Mouse (Mus musculus) embryonic facial prominence, embryonic 11.5 days (tissue): ENCODE results near the gene Dedd2. TPM values are rescaled to one million over a fixed set of nuclear protein-coding genes. Genes with fewer than 3 reads are reported as not detected.

ENCODE experiments used
- ATAC-seq: fragments of 200-750 bp; cut with Nextera tagmentation; replicated peaks from 2 replicates; pipeline ENCODE4 v1.8.0; 2017; ENCODE audit warnings: low read depth; ENCODE audit not compliant: insufficient number of reproducible peaks, low FRiP score, low TSS enrichment
- DNase-seq: peaks from one replicate; pipeline ENCODE4 v3.0.0-alpha.2; 2015; ENCODE audit warnings: low spot score
- H3K27ac ChIP-seq: fragments of 300-500 bp; sonication (generic); replicated peaks from 2 replicates; pipeline ENCODE4 v1.5.1; 2014; ENCODE audit warnings: mild to moderate bottlenecking, low read depth, low read length, control low read depth
- H3K27me3 ChIP-seq: fragments of 300-500 bp; sonication (generic); 2 replicates; pipeline ENCODE4 v1.6.1; 2014; ENCODE audit warnings: mild to moderate bottlenecking, low read length, moderate library complexity, mixed read lengths; ENCODE audit not compliant: control insufficient read depth, insufficient read depth
- H3K36me3 ChIP-seq: fragments of 300-500 bp; sonication (generic); replicated peaks from 2 replicates; pipeline ENCODE4 v1.6.1; 2014; ENCODE audit warnings: low read depth, mild to moderate bottlenecking, low read length, moderate library complexity, mixed read lengths; ENCODE audit not compliant: control insufficient read depth, insufficient read depth
- H3K4me1 ChIP-seq: fragments of 300-500 bp; sonication (generic); 2 replicates; pipeline ENCODE4 v1.6.1; 2014; ENCODE audit warnings: low read length, mixed read lengths; ENCODE audit not compliant: control insufficient read depth, insufficient read depth
- H3K4me2 ChIP-seq: fragments of 300-500 bp; sonication (generic); 2 replicates; pipeline ENCODE4 v1.6.1; 2014; ENCODE audit warnings: low read depth, mild to moderate bottlenecking, control low read depth, low read length, moderate library complexity
- H3K4me3 ChIP-seq: fragments of 300-500 bp; sonication (generic); 2 replicates; pipeline ENCODE4 v1.5.1; 2014; ENCODE audit warnings: low read depth, low read length, control low read depth
- H3K9ac ChIP-seq: fragments of 300-500 bp; sonication (generic); replicated peaks from 2 replicates; pipeline ENCODE4 v1.6.1; 2014; ENCODE audit warnings: mild to moderate bottlenecking, control low read depth, low read length
- H3K9me3 ChIP-seq: fragments of 300-500 bp; sonication (generic); replicated peaks from 2 replicates; pipeline ENCODE4 v1.6.1; 2016; ENCODE audit warnings: mild to moderate bottlenecking, low read length, inconsistent platforms, mixed read lengths; ENCODE audit not compliant: control insufficient read depth
- WGBS: fragments of 180-500 bp; shearing (Covaris S2); extraction: QIAGEN DNeasy Blood & Tissue Kit; methylation state at CpG from one replicate; pipeline ENCODE4 v1.1.7; 2014; 5-methylcytosine and 5-hydroxymethylcytosine counted together
- polyA plus RNA-seq: library from polyadenylated mRNA; unstranded; fragments of >200 nt; fragmentation: Nextera tagmentation; extraction: Ambion mirVana; gene quantifications from 2 replicates; pipeline ENCODE4 v1.2.1, GENCODE M21; 2014

Gene Dedd2
- polyA plus RNA-seq, 1 experiment from 2014 or later, result 7.7 TPM

DNA sequence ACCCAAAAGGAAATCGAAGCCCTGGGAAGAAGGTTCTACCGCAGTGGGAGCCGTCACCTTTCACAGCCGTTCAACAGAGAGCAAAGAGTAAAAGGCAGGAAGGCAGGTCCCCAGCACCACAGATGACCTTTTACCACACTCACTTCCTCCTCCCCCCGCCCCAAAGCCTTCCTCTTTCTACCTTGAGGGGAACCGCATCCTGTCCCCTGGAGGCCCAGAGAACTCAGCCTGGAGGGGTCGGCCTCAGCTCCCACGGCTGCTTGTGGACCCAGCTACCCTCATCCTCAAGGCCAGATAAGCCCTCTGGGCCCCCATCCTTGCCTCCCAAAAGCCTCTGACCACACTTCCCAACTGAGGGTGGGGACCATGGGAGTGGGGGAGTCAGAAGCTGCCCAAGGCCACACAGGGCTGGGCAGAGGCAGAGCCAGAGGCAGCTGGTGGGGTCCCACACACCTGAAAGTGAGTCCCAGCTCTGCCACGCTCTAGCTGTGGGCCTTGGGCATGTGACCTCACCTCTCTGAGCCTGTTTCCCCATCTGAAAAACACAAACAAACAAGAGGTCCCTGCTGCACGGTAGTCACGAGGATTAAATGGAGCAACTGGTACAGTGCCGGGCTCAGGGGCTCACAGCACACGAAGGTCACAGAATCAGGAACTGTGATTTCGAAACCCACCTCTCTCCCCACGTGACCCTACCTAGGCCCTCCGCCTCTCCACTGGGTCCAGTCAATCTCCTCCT is 14.9 kb downstream of the Dedd2 start:
- Histone ChIP-seq H3K4me3 (no peak overlapping the region), H3K4me1 (no peaks in the 10 kb centered on the region), H3K9ac (no peak overlapping the region; the same call in 1 of the 2 replicates), H3K4me2 (no peak overlapping the region), H3K9me3 (no peaks in the 10 kb centered on the region), H3K36me3 (no peaks in the 10 kb centered on the region; the same call in 1 of the 2 replicates), H3K27me3 (no peaks in the 10 kb centered on the region), H3K27ac (no peak overlapping the region)
- 73% methylated on average over 16 of the region's 16 CpGs for WGBS
- DNase-seq (no peak), ATAC-seq (no peak)

DNA sequence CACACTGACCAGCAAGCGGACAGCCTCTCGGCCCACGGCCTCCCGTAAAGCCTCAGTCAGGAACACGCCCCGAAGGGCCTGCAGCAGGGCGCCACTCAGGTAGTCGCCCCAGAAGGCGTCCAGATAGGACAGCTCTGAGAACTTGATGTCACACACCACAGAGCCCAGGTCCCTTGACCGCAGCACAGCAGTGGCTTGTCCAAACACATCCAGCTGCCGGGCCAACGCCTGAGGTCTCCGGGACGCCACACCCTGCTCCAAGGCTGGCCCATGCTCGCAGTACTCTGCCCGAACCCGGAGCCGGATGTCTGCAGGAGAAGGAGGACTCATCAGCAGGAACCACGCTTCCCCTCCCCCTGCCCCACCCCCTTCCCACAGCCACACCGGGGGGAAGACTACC is 16.8 kb downstream of the Dedd2 start:
- Histone ChIP-seq H3K9ac (no peak overlapping the region), H3K27ac (no peak overlapping the region), H3K4me3 (no peak overlapping the region), H3K27me3 (no peaks in the 10 kb centered on the region), H3K36me3 (no peaks in the 10 kb centered on the region; the same call in 1 of the 2 replicates), H3K4me2 (no peak overlapping the region), H3K4me1 (no peaks in the 10 kb centered on the region), H3K9me3 (no peaks in the 10 kb centered on the region)
- 91% methylated on average over 19 of the region's 20 CpGs for WGBS
- DNase-seq (no peak), ATAC-seq (no peak)

DNA sequence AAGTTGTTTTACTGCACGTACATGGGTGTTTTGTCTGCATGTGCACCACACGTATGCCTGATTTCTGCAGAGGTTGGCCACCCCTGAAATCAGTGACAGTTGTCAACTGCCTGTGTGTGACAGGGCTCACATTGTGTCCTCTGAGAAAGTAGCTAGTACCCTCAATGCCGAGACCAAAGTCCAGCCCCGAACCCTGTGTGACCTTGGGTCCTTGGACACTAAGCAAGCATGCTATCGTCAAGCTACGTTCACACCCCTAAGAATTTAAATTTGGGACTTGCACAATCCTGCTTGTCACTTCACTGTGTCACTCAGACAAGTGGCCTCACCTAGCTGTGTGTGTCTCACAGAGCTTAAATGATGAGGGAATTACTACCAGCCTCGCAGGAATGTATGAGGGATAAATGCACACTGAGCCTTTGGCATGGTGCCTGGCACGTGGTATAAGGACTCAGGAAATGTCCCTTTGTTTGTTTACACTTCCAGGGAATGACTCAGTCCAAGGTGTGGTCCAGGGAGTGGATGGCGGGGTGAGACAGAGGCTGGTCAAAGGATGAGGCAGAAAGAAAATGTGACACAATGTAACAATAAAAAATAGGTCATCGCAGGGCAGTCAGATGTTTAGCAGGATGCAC is 22.9 kb downstream of the Dedd2 start:
- H3K27me3 ChIP-seq, result no peaks in the 10 kb centered on the region

DNA sequence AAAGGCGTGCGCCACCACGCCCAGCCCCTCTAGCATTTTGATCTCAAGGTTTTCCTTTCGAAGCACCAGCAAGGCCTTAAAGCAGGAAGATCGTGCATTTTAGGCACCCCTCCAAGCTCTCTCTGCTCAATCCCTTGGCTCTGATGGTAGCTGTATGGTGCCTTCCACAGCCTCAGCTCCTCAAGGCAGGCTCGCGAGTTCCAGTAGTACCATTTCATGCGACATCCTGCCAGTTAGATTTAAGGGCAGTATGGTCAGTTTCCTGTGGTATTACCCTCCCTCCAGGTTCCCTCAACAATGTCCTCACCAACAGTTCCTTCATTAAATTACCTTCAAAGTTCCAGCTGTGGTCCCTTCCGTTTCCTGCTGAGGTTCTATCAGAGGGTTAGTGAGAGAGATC is 24.3 kb downstream of the Dedd2 start:
- Histone ChIP-seq H3K27ac (no peak overlapping the region), H3K36me3 (no peaks in the 10 kb centered on the region), H3K4me1 (no peaks in the 10 kb centered on the region), H3K4me3 (no peak overlapping the region), H3K27me3 (no peaks in the 10 kb centered on the region), H3K9me3 (no peaks in the 10 kb centered on the region), H3K4me2 (no peak overlapping the region), H3K9ac (no peak overlapping the region)
- ATAC-seq, result no peak
- no peak for DNase-seq
- 85% methylated on average over 9 of the region's 9 CpGs for whole genome bisulfite sequencing

More for the DNA sequence above, 22.9 kb downstream of the Dedd2 start:
- ATAC-seq (no peak), DNase-seq (no peak)
- 68% methylated on average over 10 of the region's 10 CpGs for WGBS
- Histone ChIP-seq H3K4me3 (no peak overlapping the region), H3K36me3 (no peaks in the 10 kb centered on the region), H3K4me1 (no peaks in the 10 kb centered on the region), H3K4me2 (no peak overlapping the region), H3K27ac (no peak overlapping the region), H3K9ac (no peak overlapping the region), H3K9me3 (no peaks in the 10 kb centered on the region)

DNA sequence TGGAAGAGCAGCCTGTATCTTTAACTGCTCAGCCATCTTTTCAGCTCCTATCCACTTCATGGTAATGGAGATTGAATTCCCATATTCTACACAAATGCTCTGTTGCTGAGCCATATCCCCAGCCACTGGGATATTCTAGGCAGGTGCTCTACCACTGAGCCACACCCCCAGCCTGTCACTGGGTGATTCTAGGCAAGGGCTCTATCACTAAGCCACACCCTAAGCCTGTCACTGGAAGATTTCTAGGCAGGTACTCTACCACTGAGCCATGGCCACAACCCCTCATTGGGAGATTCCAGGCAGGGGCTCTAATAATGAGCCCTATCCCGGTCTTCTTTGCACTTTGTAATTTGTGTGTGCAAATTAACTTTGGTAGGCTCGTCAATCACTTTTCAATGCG is 25.3 kb downstream of the Dedd2 start:
- WGBS, result 72% methylated on average over 3 of the region's 3 CpGs
- ATAC-seq, result no peak

DNA sequence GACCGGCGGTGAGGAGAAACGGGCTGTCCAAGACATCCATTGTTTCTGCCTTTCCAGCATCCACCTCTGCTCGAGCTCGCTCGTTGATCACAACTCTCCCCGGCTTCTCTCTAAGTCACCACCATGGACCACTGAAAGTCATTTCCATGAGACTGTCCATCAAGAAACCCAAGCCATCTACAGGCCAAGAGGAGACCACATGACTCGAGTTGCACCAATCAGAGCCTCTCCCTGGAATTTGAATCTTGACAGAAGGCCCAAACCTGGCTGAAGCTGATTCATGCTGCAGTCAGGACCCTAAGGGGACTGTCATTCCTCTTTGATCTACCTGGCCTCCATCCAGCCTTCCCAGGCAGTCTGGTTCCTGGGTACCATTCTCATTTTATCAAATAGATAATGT is 28.3 kb downstream of the Dedd2 start:
- DNase-seq (no peak), ATAC-seq (no peak)
- Histone ChIP-seq H3K27me3 (no peaks in the 10 kb centered on the region), H3K27ac (no peak overlapping the region), H3K36me3 (no peaks in the 10 kb centered on the region), H3K4me2 (no peak overlapping the region), H3K4me1 (no peaks in the 10 kb centered on the region), H3K9me3 (no peaks in the 10 kb centered on the region), H3K4me3 (no peak overlapping the region), H3K9ac (no peak overlapping the region)
- 81% methylated on average over 8 of the region's 8 CpGs for WGBS

More for the DNA sequence above, 25.3 kb downstream of the Dedd2 start:
- Histone ChIP-seq H3K4me3 (no peak overlapping the region), H3K36me3 (no peaks in the 10 kb centered on the region), H3K9ac (no peak overlapping the region), H3K4me2 (no peak overlapping the region), H3K27me3 (no peaks in the 10 kb centered on the region), H3K4me1 (no peaks in the 10 kb centered on the region), H3K9me3 (no peaks in the 10 kb centered on the region), H3K27ac (no peak overlapping the region)
- DNase-seq, result no peak

DNA sequence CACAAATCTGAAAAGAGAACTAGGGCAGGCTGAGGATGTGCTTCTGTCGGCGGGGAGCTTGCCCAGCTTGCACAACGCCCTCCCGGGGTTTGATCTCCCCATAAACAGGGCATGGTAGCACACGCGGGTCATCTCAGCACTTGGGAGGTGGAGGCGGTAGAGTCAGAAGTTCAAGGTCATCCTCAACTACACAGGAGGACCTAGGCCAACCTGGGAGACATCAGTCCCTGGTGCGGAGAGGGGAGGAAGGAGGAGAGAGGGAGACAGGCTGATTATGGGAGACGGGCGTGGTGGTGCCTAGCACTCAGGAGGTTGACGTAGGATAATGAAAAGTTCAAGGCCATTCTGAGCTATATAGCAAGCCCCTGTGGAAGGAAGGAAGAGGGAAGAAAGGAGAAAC is 29.6 kb downstream of the Dedd2 start:
- Histone ChIP-seq H3K4me3 (no peak overlapping the region), H3K9ac (no peak overlapping the region), H3K9me3 (no peaks in the 10 kb centered on the region), H3K27ac (no peak overlapping the region), H3K36me3 (no peaks in the 10 kb centered on the region), H3K4me2 (no peak overlapping the region), H3K4me1 (no peaks in the 10 kb centered on the region), H3K27me3 (no peaks in the 10 kb centered on the region)
- no peak for ATAC-seq
- 87% methylated on average over 11 of the region's 11 CpGs for WGBS
- DNase-seq, result no peak
